Mouse (Mus musculus) gonadal fat pad, adult 2 months (tissue): Measurements from ENCODE around the gene Ndufs8. TPM values are rescaled to one million over a fixed set of nuclear protein-coding genes. Genes with fewer than 3 reads are reported as not detected.

Experiments used
- polyA plus RNA-seq: library from polyadenylated mRNA; depleted of rRNA; stranded (reverse); fragments of >200 nt; gene quantifications from 2 replicates; pipeline ENCODE4 v1.2.3, GENCODE M21; 2012; rRNA removed

Ndufs8 gene
- polyA plus RNA-seq, 1 experiment, result 260 TPM

Other genes starting within 250 kb of the Ndufs8 start
- 44.1 and 65.8 TPM in 2 replicates for gene Lrp5, start 226.2 kb downstream of the Ndufs8 start, polyA plus RNA-seq
- gene 1810055G02Rik, start 204.5 kb downstream of the Ndufs8 start, polyA plus RNA-seq, result 48.9 and 69.4 TPM in 2 replicates
- gene Kmt5b, start 145.4 kb downstream of the Ndufs8 start, polyA plus RNA-seq, result 14.9 and 21.8 TPM in 2 replicates
- gene Chka, start 61.0 kb downstream of the Ndufs8 start, polyA plus RNA-seq, result 53.3 and 55.9 TPM in 2 replicates
- 61.0 and 75.4 TPM in 2 replicates for gene Tcirg1, start 5.6 kb downstream of the Ndufs8 start, polyA plus RNA-seq
- gene Aldh3b1, start 17.0 kb upstream of the Ndufs8 start, polyA plus RNA-seq, result 9.2 and 12.7 TPM in 2 replicates
- gene Unc93b1, start 22.4 kb upstream of the Ndufs8 start, polyA plus RNA-seq, result 93.7 TPM in 2 replicates
- 0.51 and 0.86 TPM in 2 replicates for gene Aldh3b3, start 45.9 kb upstream of the Ndufs8 start, polyA plus RNA-seq
- 20.1 and 30.9 TPM in 2 replicates for gene Aldh3b2, start 59.6 kb upstream of the Ndufs8 start, polyA plus RNA-seq
- 45.4 and 50.9 TPM in 2 replicates for gene Acy3, start 73.8 kb upstream of the Ndufs8 start, polyA plus RNA-seq
- not detected in 2 replicates for gene Tbx10, start 80.0 kb upstream of the Ndufs8 start, polyA plus RNA-seq
- gene Nudt8, start 87.8 kb upstream of the Ndufs8 start, polyA plus RNA-seq, result 10.2 and 19.7 TPM in 2 replicates
- 1.3 and 1.4 TPM in 2 replicates for gene Gm49405, start 87.9 kb upstream of the Ndufs8 start, polyA plus RNA-seq
- 5.5 and 6.1 TPM in 2 replicates for gene Doc2g, start 90.5 kb upstream of the Ndufs8 start, polyA plus RNA-seq
- 152 and 165 TPM in 2 replicates for gene Ndufv1, start 100.0 kb upstream of the Ndufs8 start, polyA plus RNA-seq
- gene Gstp1, start 125.2 kb upstream of the Ndufs8 start, polyA plus RNA-seq, result 787 and 813 TPM in 2 replicates
- gene Gstp2, start 133.2 kb upstream of the Ndufs8 start, polyA plus RNA-seq, result 14.7 and 39.9 TPM in 2 replicates
- gene Gstp3, start 146.8 kb upstream of the Ndufs8 start, polyA plus RNA-seq, result 0.93 and 3.0 TPM in 2 replicates
- not detected in 2 replicates for gene Cabp2, start 168.8 kb upstream of the Ndufs8 start, polyA plus RNA-seq
- 162 and 208 TPM in 2 replicates for gene Cdk2ap2, start 184.4 kb upstream of the Ndufs8 start, polyA plus RNA-seq
- 68.4 and 81.9 TPM in 2 replicates for gene Pitpnm1, start 187.2 kb upstream of the Ndufs8 start, polyA plus RNA-seq
- gene Aip, start 213.1 kb upstream of the Ndufs8 start, polyA plus RNA-seq, result 99.1 and 121 TPM in 2 replicates
- 0.20 and 0.39 TPM in 2 replicates for gene Gpr152, start 227.0 kb upstream of the Ndufs8 start, polyA plus RNA-seq
- gene Cabp4, start 231.3 kb upstream of the Ndufs8 start, polyA plus RNA-seq, result 0.15 and 0.28 TPM in 2 replicates
- 251 and 287 TPM in 2 replicates for gene Coro1b, start 235.8 kb upstream of the Ndufs8 start, polyA plus RNA-seq
- gene Ptprcap, start 240.8 kb upstream of the Ndufs8 start, polyA plus RNA-seq, result 5.8 and 5.9 TPM in 2 replicates